Mouse (Mus musculus): ENCODE measurements at regions not wholly inside any gene's neighbourhood (a gene's known extent, or its start where the extent isn't known, plus 50 kb on each side); places are given as distances from the start of the nearest gene placed in this dataset.

DNA sequence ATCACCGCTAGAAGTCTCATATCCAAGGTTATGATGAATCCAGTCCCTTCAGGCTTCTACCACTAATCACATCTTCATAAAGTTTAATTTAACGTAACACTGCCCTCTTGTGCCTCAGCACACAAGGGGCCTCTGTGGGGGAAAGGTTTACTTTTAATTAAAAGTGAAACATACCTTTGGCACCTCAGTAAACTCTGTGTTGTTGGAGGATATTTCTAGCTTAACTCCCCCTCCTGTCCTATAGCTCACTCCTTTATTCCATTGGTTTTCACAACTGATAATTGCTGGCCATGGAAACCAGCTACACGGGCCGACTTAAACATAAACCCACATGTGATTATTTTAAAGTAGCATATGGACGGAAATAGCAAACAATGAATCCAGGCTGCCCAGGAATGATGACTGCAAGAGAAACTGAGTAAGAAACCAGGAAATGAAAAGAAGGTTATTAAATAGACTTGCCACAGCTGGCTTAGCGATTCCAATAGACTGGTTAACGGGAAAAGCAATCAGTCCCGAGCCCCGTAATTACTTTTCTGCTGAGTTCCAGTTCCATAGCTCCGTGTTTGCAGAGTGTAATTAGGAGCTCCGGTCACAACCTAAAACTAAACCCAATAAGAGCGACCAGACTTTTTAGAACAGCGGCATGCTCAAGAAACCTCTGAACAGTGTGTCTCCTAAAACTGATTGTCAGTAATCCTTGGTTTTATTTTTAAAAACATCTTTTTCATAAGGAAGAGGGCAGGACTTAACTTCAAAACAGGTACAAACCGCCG, 600.2 kb upstream of the Adamts9 start:
- TF ChIP-seq CTCF (IDR thresholded peaks at IDR 0.05 in 2 of 3, conservative IDR thresholded peaks at IDR 0.05 in 1 of 3; ENCODE audit: control insufficient read depth in 1 of 3, insufficient read depth in 1 of 3, low read depth in 2 of 3, low read length in 3 of 3, poor library complexity in 1 of 3, severe bottlenecking in 1 of 3) = no peak
- no peak for TF ChIP-seq POLR2A (IDR thresholded peaks at IDR 0.05; ENCODE audit: control insufficient read depth in 1 of 2, insufficient read depth in 1 of 2, low read depth in 1 of 2, low read length in 2 of 2, poor library complexity in 1 of 2)
- no peak for TF ChIP-seq ZNF384 (IDR thresholded peaks at IDR 0.05; ENCODE audit: low read depth, low read length)
- TF ChIP-seq ZC3H11A (IDR thresholded peaks at IDR 0.05; ENCODE audit: low read depth, low read length) = no peak
- no peak for TF ChIP-seq NELFE (IDR thresholded peaks at IDR 0.05; ENCODE audit: low read depth, low read length)
